In the genomic region with DNA sequence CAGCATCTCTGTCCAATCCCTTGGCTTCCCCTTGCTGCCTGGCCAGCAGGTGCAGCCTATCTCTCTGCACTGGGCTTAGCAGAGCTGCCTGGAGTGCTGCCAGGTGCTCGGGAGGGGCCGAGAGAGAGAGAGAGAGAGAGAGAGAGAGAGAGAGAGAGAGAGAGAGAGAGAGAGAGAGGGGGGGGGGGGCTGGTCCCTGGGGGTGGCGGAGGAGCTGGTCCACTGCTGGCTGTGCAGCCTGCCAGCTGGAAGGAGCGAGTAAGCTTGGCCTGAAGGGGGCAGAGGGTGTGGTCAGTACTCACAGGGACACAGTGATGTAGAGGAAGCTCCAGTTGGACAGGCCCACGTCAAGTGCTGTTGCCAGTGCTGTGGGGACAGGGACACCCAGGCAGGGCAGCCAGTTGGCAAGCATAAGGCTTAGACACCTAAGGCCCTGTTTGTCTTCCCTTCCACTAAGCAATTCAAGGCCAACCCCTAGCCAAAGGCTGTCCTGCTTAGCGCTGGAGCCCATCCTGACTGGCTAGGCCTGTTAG, we compare ENCODE assay signal across 12 mouse cellular contexts. TPM values are rescaled to one million over a fixed set of nuclear protein-coding genes. Genes with fewer than 3 reads are reported as not detected.
DNase-seq lines count a peak whose midpoint lies in the region; ATAC-seq and TF ChIP-seq lines count a peak whose summit lies in the region.
"Had no signal": no experiment of that assay in that cellular context is flagged by ENCODE, and none has a peak within 500 bp of the region (broad histone marks: within the 10 kb centered on the region; RNA-seq: fewer than 3 reads in every experiment).

No protein-coding gene starts in this region.

- 38% methylated on average over 3 of the region's 6 CpGs for WGBS in lung, postnatal 0 days
- 87% methylated on average over 4 of the region's 6 CpGs for WGBS in liver, postnatal 0 days (ENCODE audit: insufficient replicate concordance)

- TF ChIP-seq POLR2A in MEL (IDR thresholded peaks at IDR 0.05; ENCODE audit: control insufficient read depth in 1 of 2, insufficient read depth in 1 of 2, low read depth in 1 of 2, low read length in 2 of 2, poor library complexity in 1 of 2) = no peak

- intact Hi-C loops in gastrocnemius, adult 2 months (cut with DNase I) = no loop called here

- H3K9me3 ChIP-seq in MEL (replicated peaks; ENCODE audit: insufficient read depth, low read length) = no peaks in the 10 kb centered on the region
- no peaks in the 10 kb centered on the region for H3K9me3 ChIP-seq in lung, postnatal 0 days (ENCODE audit: low read length)
- no peaks in the 10 kb centered on the region for H3K9me3 ChIP-seq in liver, postnatal 0 days (ENCODE audit: low read length)
- H3K9me3 ChIP-seq: neural tube, embryonic 15.5 days had no signal

- peaks cover 0 to 2% of the 10 kb centered on the region in 2 experiments; a peak in 2 of 4 replicates for H3K36me3 ChIP-seq in MEL (ENCODE audit: control insufficient read depth in 1 of 2, insufficient read depth in 2 of 2, low read length in 2 of 2)
- H3K36me3 ChIP-seq in lung, postnatal 0 days (ENCODE audit: insufficient read depth, low read length) = peaks cover 8% of the 10 kb centered on the region; the same call in 1 of the 2 replicates
- peaks cover 25% of the 10 kb centered on the region for H3K36me3 ChIP-seq in liver, postnatal 0 days (replicated peaks; ENCODE audit: insufficient read depth, low read length)

- TF ChIP-seq EP300 in MEL (IDR thresholded peaks at IDR 0.05; ENCODE audit: low read depth in 1 of 2, low read length in 2 of 2) = no peak
- TF ChIP-seq EP300 in lung, postnatal 0 days (IDR thresholded peaks at IDR 0.05) = no peak
- no peak for TF ChIP-seq EP300 in liver, postnatal 0 days (IDR thresholded peaks at IDR 0.05; ENCODE audit: low read depth)

- no peak overlapping the region for H3K27ac ChIP-seq in gastrocnemius, adult 2 months
- no peak overlapping the region for H3K27ac ChIP-seq in MEL (ENCODE audit: control insufficient read depth, low read depth, low read length)
- H3K27ac ChIP-seq in lung, postnatal 0 days (ENCODE audit: low read length) = no peak overlapping the region
- no peak overlapping the region for H3K27ac ChIP-seq in liver, postnatal 0 days (ENCODE audit: low read depth)
- H3K27ac ChIP-seq: macrophage; neural tube, embryonic 15.5 days had no signal

- DNase-seq in gastrocnemius, adult 2 months = peak; percentile 76
- no peak for DNase-seq in gastrocnemius, postnatal 4 days (ENCODE audit: low spot score in 2 of 2)
- peak; percentile 22 for DNase-seq in MEL (ENCODE audit: low read depth, low spot score)
- peak; percentile 74 to 79 for DNase-seq in cerebellum, postnatal 14 days
- peak; percentile 18 for DNase-seq in lung, postnatal 0 days (ENCODE audit: low spot score)
- DNase-seq in liver, postnatal 0 days = no peak
- no peak for DNase-seq in layer of hippocampus, adult 8-10 months (ENCODE audit: low spot score in 2 of 2)
- DNase-seq in left cerebral cortex, adult 18-20 months (ENCODE audit: low spot score in 2 of 2) = no peak

- H3K4me2 ChIP-seq in lung, postnatal 0 days (replicated peaks; ENCODE audit: low read depth, low read length) = no peak overlapping the region
- no peak overlapping the region for H3K4me2 ChIP-seq in liver, postnatal 0 days (ENCODE audit: low read depth, low read length)
- H3K4me2 ChIP-seq: neural tube, embryonic 15.5 days had no signal

- no peak overlapping the region for H3K4me3 ChIP-seq in gastrocnemius, adult 2 months
- H3K4me3 ChIP-seq in MEL (ENCODE audit: control insufficient read depth in 1 of 2, insufficient read depth in 1 of 2, low read depth in 2 of 2, low read length in 2 of 2) = no peak overlapping the region
- no peak overlapping the region for H3K4me3 ChIP-seq in lung, postnatal 0 days (ENCODE audit: low read depth, low read length)
- no peak overlapping the region for H3K4me3 ChIP-seq in liver, postnatal 0 days (ENCODE audit: low read depth, low read length)
- H3K4me3 ChIP-seq: neural tube, embryonic 15.5 days had no signal

- 0 out of 2 replicates have a peak, but pooled peaks cover 4% of the 10 kb centered on the region for H3K79me2 ChIP-seq in MEL (ENCODE audit: control insufficient read depth, insufficient read depth, low read length, poor library complexity)

- ATAC-seq in lung, postnatal 0 days = peak; percentile 27
- ATAC-seq in liver, postnatal 0 days = no peak

- H3K27me3 ChIP-seq in MEL (ENCODE audit: control insufficient read depth in 1 of 2, insufficient read depth in 2 of 2, low read length in 2 of 2) = no peaks in the 10 kb centered on the region
- H3K27me3 ChIP-seq in lung, postnatal 0 days (replicated peaks; ENCODE audit: insufficient read depth, low read length) = no peaks in the 10 kb centered on the region
- no peaks in the 10 kb centered on the region for H3K27me3 ChIP-seq in liver, postnatal 0 days (ENCODE audit: insufficient read depth, low read length)
- H3K27me3 ChIP-seq: CH12.LX had no signal

- TF ChIP-seq RAD21 in MEL (IDR thresholded peaks at IDR 0.05; ENCODE audit: low read depth, low read length) = no peak

- TF ChIP-seq CTCF in gastrocnemius, adult 2 months (IDR thresholded peaks at IDR 0.05) = 0 out of 2 replicates have a peak, but pooled peaks have one; percentile 3
- no peak for TF ChIP-seq CTCF in MEL (IDR thresholded peaks at IDR 0.05 in 2 of 3, conservative IDR thresholded peaks at IDR 0.05 in 1 of 3; ENCODE audit: control insufficient read depth in 1 of 3, insufficient read depth in 1 of 3, low read depth in 2 of 3, low read length in 3 of 3, poor library complexity in 1 of 3, severe bottlenecking in 1 of 3)
- TF ChIP-seq CTCF in lung, postnatal 0 days (IDR thresholded peaks at IDR 0.05) = peak; percentile 11; the same call in 1 of the 2 replicates
- no peak for TF ChIP-seq CTCF in liver, postnatal 0 days (IDR thresholded peaks at IDR 0.05; ENCODE audit: low read depth)

- H3K4me1 ChIP-seq in MEL (ENCODE audit: control insufficient read depth in 1 of 2, insufficient read depth in 2 of 2, low read length in 2 of 2) = peaks cover 0 to 17% of the 10 kb centered on the region in 2 experiments; a peak in 2 of 4 replicates
- H3K4me1 ChIP-seq in lung, postnatal 0 days (ENCODE audit: insufficient read depth, low read depth, low read length) = no peaks in the 10 kb centered on the region; the same call in 1 of the 2 replicates
- H3K4me1 ChIP-seq in liver, postnatal 0 days (ENCODE audit: insufficient read depth) = peaks cover 26% of the 10 kb centered on the region

- no peak overlapping the region for H3K9ac ChIP-seq in MEL (ENCODE audit: control insufficient read depth, low read depth, low read length, poor library complexity, severe bottlenecking)
- no peak overlapping the region for H3K9ac ChIP-seq in lung, postnatal 0 days (replicated peaks; ENCODE audit: low read depth)
- H3K9ac ChIP-seq in liver, postnatal 0 days (replicated peaks) = no peak overlapping the region
- H3K9ac ChIP-seq: neural tube, embryonic 15.5 days had no signal

TF ChIP-seq in MEL, 35 proteins besides CTCF, POLR2A, EP300 and RAD21:
- no peak for TF ChIP-seq JUND (IDR thresholded peaks at IDR 0.05; ENCODE audit: low read depth, low read length)
- TF ChIP-seq KAT2A (conservative IDR thresholded peaks at IDR 0.05; ENCODE audit: low read depth, low read length) = no peak
- no peak for TF ChIP-seq GABPA (IDR thresholded peaks at IDR 0.05; ENCODE audit: low read depth, low read length)
- no peak for TF ChIP-seq UBTF (IDR thresholded peaks at IDR 0.05; ENCODE audit: borderline replicate concordance, insufficient read depth, low read depth, low read length)
- no peak for TF ChIP-seq SMC3 (IDR thresholded peaks at IDR 0.05; ENCODE audit: low read depth, low read length)

RNA-seq across cellular contexts. Expression of a gene that starts 5.8 kb away (rescaled TPM):
- 10 to 100 TPM; 19.6 to 20.6 TPM for total RNA-seq in gastrocnemius, adult 2 months (2021)
- 10 to 100 TPM; 20.8 to 23.4 TPM for total RNA-seq in gastrocnemius, postnatal 4 days (2021)
- 57.9 and 64.9 TPM in 2 replicates for total RNA-seq in MEL (2012; rRNA removed)
- polyA plus RNA-seq in MEL (2012; ENCODE audit: insufficient read depth in 1 of 2, insufficient read length in 2 of 2, low read depth in 1 of 2, low replicate concordance in 2 of 2, missing spikeins in 1 of 2) = 100 to 1,000 TPM in 1 of 2 experiments, not detected in 1; 121 TPM
- 42.8 and 44.1 TPM in 2 replicates for polyA plus RNA-seq in lung, postnatal 0 days (2015; fragmentation: Nextera tagmentation; extraction: Ambion mirVana)
- polyA plus RNA-seq in liver, postnatal 0 days (2015; fragmentation: Nextera tagmentation; extraction: Ambion mirVana) = 29.3 and 30.5 TPM in 2 replicates
- total RNA-seq in layer of hippocampus, adult 8-10 months (2022) = 10 to 100 TPM; 79.3 to 98.3 (median 92.3) TPM
- 10 to 100 TPM; 58.2 to 60.6 TPM for total RNA-seq in left cerebral cortex, adult 18-20 months (2021)

RNA-seq across cellular contexts. Expression of a gene that starts 44.4 kb away (rescaled TPM):
- 10 to 100 TPM; 12.8 to 15.0 TPM for total RNA-seq in gastrocnemius, adult 2 months (2021)
- 10 to 100 TPM; 27.1 to 36.9 TPM for total RNA-seq in gastrocnemius, postnatal 4 days (2021)
- 16.5 and 17.4 TPM in 2 replicates for total RNA-seq in MEL (2012; rRNA removed)
- polyA plus RNA-seq in MEL (2012; ENCODE audit: insufficient read depth in 1 of 2, insufficient read length in 2 of 2, low read depth in 1 of 2, low replicate concordance in 2 of 2, missing spikeins in 1 of 2) = 10 to 100 TPM in 1 of 2 experiments, not detected in 1; 27.6 TPM
- polyA plus RNA-seq in lung, postnatal 0 days (2015; fragmentation: Nextera tagmentation; extraction: Ambion mirVana) = 61.1 and 66.4 TPM in 2 replicates
- 11.0 and 12.3 TPM in 2 replicates for polyA plus RNA-seq in liver, postnatal 0 days (2015; fragmentation: Nextera tagmentation; extraction: Ambion mirVana)
- 100 to 1,000 TPM; 154 to 173 (median 161) TPM for total RNA-seq in layer of hippocampus, adult 8-10 months (2022)
- total RNA-seq in left cerebral cortex, adult 18-20 months (2021) = 100 to 1,000 TPM; 145 to 166 TPM

RNA-seq across cellular contexts. Expression of a gene that starts 47.2 kb away (rescaled TPM):
- under 1 TPM; 0.36 to 0.64 TPM for total RNA-seq in gastrocnemius, adult 2 months (2021)
- total RNA-seq in gastrocnemius, postnatal 4 days (2021) = under 1 TPM; 0.26 to 0.42 TPM
- total RNA-seq in MEL (2012; rRNA removed) = not detected in 2 replicates
- not detected for polyA plus RNA-seq in MEL (2012; ENCODE audit: insufficient read depth in 1 of 2, insufficient read length in 2 of 2, low read depth in 1 of 2, low replicate concordance in 2 of 2, missing spikeins in 1 of 2)
- 1.0 and 1.8 TPM in 2 replicates for polyA plus RNA-seq in lung, postnatal 0 days (2015; fragmentation: Nextera tagmentation; extraction: Ambion mirVana)
- polyA plus RNA-seq in liver, postnatal 0 days (2015; fragmentation: Nextera tagmentation; extraction: Ambion mirVana) = not detected in 2 replicates
- total RNA-seq in layer of hippocampus, adult 8-10 months (2022) = 10 to 100 TPM; 17.8 to 19.7 (median 18.2) TPM
- total RNA-seq in left cerebral cortex, adult 18-20 months (2021) = 10 to 100 TPM; 55.1 to 61.1 TPM
- total RNA-seq: hematopoietic stem cell, adult 5-6 weeks had no signal
- polyA plus RNA-seq: macrophage had no signal

Comparison
In these comparisons a context has a peak if more than half of its experiments do, and no peak if none do; other contexts are left out.
1. DNase-seq: peak in gastrocnemius, adult 2 months (single experiment), MEL (single experiment), cerebellum, postnatal 14 days (2 of 2) and lung, postnatal 0 days (single experiment); none in gastrocnemius, postnatal 4 days (0 of 2), liver, postnatal 0 days (single experiment), layer of hippocampus, adult 8-10 months (0 of 2) and left cerebral cortex, adult 18-20 months (0 of 2).
2. CTCF ChIP-seq: peak in gastrocnemius, adult 2 months (single experiment) and lung, postnatal 0 days (single experiment); none in MEL (0 of 3) and liver, postnatal 0 days (single experiment).
3. RNA of a gene that starts 47.2 kb away (total RNA-seq): 55.1 to 61.1 TPM in left cerebral cortex, adult 18-20 months and 17.8 to 19.7 TPM in layer of hippocampus, adult 8-10 months; 0.36 to 0.64 TPM in gastrocnemius, adult 2 months, 0.26 to 0.42 TPM in gastrocnemius, postnatal 4 days and not detected in MEL; every median in the first group is over 10 times any median in the second.